Mouse (Mus musculus) left cerebral cortex, adult 8-10 months (tissue): Measurements from ENCODE around the gene Elfn1. TPM values are rescaled to one million over a fixed set of nuclear protein-coding genes. Genes with fewer than 3 reads are reported as not detected.
"Not testable (repeated sequence)": the region's sequence is repeated elsewhere in the genome, so short reads cannot be mapped to it uniquely, and the experiment has no call there.

Experiments
- DNase-seq, 2 experiments: peaks; one replicate each; pipeline ENCODE4 v3.0.0; 2022; ENCODE audit warnings: low spot score in 2 of 2
- total RNA-seq, 4 experiments: library from RNA; stranded (reverse); gene quantifications; 2 replicates each; pipeline ENCODE4 v1.2.4; 2022

Gene Elfn1
- total RNA-seq, 4 experiments from 2014 or later = 30.3 to 34.3 (median 30.7) TPM

DNA sequence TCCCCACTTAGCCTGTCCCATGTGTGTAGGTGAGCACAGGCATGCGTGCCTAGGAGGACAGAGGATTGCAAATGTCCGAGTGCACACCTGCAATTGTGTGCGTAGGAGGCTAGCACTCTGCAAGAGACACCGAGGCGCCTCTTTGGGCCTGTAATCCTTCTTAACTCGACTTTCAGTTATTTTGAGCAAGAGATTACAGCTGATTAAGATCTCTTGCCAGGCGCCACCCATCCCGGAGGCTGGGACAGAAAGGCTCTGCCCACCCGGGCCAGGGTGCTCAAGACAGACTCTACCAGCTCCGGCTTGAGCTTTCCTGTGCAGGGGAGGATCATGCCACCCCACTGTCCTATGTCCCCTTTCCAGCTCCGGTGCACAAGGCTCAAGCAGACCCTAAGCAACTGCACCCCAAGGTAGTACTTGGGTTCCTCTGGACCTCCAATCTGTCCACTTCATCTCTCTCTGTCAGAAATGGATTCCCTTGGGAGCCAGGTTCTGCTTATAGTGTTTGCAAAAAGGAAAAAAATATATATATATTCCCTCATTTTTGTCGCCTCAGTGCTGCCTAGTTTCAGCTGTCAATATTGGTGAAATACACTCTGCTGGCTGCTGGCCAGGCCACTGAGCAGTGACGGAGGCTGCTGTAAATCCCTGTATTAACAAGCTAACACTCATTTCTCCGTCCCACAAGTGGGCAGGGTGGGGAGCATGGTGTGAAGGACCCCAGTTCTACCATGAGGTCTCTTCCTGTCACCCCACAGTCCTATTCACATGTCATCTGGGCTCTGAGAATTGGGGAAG lies 61.6 kb downstream of the Elfn1 start:
- DNase-seq = no peak

GRCm38 (mm10) chr5:139970186-139970631 lies 62.5 kb downstream of the Elfn1 start:
- no peak for DNase-seq

DNA sequence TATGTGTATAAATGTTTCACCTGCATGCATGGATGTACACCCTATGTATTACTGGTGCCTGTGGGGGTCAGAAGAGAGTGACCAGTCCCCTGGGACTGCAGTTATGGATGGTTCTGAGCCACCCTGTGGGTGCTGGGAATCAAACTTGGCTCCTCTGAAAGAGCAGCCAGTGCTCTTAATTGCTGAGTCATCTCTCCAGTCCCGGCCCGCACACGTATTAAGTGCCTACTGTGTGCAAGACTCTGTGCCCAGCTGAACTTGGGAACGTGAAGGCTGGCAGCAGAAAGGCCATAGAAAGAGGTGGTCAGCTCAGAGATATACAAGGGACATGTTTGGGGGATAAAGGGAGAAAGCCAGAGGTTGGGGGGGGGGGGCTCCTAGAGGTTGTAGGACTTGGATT lies 68.8 kb downstream of the Elfn1 start:
- DNase-seq = no peak

GRCm38 (mm10) chr5:139977476-139977875 lies 69.7 kb downstream of the Elfn1 start:
- DNase-seq = no peak

- DNase-seq = no peak
Measured at GRCm38 (mm10) chr5:139978525-139979276, 71.0 kb downstream of the Elfn1 start.

DNA sequence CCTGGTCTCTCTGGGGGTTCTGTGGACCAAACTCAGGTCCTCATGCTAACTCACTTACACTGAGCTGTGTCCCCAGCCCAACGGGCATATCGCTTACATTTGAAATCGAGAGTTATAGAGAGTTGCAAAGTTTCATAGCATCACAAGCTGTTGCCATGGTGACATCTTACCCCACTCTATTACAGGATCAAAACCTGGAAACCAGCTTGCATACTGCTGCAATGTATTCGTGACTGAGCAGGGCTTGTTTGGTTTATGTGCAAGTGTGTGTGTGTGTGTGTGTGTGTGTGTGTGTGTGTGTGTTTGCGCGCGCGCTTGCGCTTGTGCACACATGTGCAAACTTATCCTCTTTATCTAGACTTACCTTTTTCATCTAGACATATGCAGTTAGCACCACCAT lies 71.6 kb downstream of the Elfn1 start:
- DNase-seq = peak in 1 of 2 experiments; percentile 47

DNA sequence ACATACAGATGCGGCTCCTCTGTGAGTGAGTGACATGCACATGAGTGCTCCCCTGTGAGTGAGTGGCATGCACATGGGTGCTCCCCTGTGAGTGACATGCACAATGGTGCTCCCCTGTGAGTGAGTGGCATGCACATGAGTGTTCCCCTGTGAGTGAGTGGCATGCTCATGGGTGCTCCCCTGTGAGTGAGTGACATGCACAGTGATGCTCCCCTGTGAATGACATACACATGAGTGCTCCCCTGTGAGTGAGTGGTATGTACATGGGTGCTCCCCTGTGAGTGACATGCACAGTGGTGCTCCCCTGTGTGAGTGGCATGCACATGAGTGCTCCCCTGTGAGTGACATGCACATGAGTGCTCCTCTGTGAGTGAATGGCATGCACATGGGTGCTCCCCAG lies 74.2 kb downstream of the Elfn1 start:
- no peak for DNase-seq

- no peak for DNase-seq
Measured at GRCm38 (mm10) chr5:139985073-139985746, 77.5 kb downstream of the Elfn1 start.

DNA sequence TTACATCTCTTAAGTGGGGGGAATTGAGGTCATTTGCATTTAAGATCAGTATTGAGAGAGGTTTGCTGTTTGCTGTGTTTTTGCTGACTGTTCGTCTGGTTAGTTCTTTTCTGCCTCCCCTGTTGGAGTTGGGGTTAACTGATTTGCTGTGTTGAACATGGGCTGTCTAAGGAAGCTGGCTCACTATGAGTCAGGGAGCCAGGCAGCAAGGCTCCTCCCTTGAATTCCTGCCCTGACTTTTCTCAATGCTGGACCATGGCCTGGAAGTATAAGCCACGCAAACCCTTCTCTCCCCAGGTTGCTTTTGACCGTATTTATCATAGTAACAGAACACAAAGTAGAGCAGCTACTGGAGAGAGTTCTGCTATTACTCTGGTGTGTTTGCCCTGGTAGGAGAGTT lies 83.8 kb downstream of the Elfn1 start:
- no peak for DNase-seq

DNA sequence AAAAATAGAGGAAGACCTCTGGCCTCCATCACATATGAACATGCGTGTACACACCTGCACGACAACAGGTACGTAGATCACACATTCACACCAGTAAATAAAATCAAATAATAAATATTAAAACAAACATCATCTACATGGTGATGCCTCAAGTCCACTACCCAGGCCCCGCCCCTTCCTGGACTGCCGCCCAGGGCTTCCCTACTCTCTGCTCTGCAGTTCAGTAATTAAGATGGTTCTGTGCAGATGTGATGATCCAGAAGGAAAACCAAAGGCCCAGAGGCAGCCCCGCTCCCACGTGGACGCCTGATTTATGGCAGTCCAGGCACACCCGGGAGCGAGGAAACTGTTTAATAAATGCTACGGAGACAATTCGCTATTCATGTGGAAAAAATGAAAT lies 90.6 kb downstream of the Elfn1 start:
- DNase-seq = not testable (repeated sequence)

- DNase-seq = no peak
Measured at GRCm38 (mm10) chr5:139998916-139999315, 91.2 kb downstream of the Elfn1 start.

DNA sequence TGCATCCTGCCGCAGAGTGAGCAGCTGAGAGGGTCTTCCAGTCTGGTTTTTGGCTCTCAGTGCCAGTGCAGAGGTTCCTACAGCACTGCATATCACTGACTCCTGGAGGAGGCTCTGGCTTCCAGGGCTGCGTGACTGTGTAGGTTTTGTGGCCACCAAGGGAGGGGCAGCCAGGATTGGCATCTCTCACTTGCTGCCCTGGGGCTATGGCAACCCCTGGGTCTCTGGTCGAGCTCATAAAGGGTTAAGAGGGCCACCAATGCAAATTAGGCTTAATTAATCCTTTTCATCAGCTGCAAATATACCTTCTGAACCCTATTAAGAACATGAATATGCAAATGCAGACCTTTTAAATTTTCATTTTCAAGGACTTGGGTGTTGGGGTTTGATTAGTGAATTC lies 94.8 kb downstream of the Elfn1 start:
- no peak for DNase-seq

- DNase-seq = no peak
Measured at GRCm38 (mm10) chr5:140006861-140007260, 99.1 kb downstream of the Elfn1 start.

GRCm38 (mm10) chr5:140007656-140008522 lies 100.1 kb downstream of the Elfn1 start:
- DNase-seq = no peak

GRCm38 (mm10) chr5:140008523-140008806 lies 100.7 kb downstream of the Elfn1 start:
- no peak for DNase-seq

DNA sequence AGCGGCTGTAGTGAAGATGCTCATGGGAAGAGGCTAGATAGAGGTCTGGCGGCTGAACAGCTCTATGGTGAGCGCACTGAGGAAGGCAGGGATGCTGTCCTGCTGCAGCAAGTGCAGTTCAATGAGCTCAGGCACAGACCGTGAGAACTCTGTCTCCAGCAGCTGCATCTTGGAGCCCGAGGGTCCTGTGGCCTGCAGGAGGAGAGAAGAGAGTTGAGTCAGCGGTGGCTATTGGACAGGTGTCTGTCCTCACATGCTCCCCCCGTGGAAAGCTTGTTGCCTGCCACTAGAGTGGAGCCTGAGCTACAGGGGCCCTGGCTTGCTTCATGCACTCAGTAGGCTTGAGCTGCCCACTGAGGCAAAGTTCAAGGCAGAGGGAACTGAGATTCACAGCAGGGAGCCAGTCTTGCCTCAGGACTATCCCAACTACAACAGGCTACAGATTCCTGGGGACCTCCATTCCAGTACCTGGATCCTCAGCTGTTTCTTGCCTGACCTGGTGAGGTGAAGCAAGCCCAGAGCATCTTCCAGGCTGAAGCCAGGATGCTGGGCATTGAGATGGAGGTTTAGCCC lies 101.4 kb downstream of the Elfn1 start:
- no peak for DNase-seq

GRCm38 (mm10) chr5:140010405-140010804 lies 102.7 kb downstream of the Elfn1 start:
- DNase-seq = no peak

DNA sequence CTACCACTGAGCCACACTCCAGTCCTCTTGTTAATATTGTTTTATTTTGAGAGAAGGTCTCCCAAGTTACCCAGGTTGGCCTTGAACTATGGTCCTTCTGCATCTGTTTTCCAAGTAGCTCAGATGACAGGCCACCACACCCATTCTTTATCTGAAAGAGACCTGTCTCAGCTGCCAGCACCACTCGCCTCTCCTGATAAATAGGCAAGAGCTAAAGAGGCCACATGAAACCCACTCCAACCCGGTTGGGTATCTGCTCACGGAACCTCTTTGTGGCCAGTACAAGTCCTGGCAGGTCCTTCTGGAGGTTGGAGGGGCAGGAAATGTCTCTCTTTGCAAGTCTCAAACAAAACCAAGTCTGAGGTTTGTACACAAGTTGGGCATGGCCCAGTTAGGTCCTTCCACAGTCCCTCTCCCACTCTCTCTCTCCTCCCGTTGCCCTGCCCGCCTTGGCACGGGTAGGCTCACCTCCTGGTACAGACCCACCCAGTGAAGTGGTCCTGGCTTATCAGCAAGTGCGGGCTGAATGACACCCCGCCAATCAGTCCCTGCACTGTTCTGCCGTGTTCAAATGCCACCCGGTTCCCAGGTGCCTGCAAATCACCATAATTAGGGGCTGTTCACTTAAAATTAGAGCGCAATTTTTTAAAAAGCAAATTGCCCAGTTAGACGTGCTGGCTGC lies 104.7 kb downstream of the Elfn1 start:
- DNase-seq = no peak

DNA sequence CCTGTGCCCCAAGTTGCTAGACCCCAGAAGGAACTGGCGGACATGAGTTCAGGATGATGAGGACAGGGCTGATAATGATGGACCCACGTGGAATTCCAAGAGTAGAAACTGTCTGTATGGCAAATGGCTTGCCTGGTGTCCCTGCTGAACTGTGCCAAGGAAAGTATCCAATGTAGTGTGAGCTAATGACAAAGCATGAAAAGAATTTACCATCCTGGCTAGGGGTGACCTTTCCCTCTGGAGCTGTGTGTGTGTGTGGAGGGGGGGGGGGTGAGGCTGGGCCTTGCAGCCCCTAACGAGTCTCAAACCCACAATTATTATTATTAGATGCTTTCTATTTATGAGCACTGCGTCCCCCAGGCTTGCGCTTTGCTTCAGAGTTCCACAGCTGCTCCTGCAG lies 105.9 kb downstream of the Elfn1 start:
- no peak for DNase-seq

GRCm38 (mm10) chr5:140016896-140017295 lies 109.2 kb downstream of the Elfn1 start:
- DNase-seq = no peak
